Mouse (Mus musculus) forebrain, embryonic 14.5 days (tissue): Measurements from ENCODE around the gene Ms4a4c. TPM values are rescaled to one million over a fixed set of nuclear protein-coding genes. Genes with fewer than 3 reads are reported as not detected.

Source experiments
- ATAC-seq: fragments of 200-750 bp; cut with Nextera tagmentation; 2 replicates; pipeline ENCODE4 v1.8.0; 2017; ENCODE audit warnings: mild to moderate bottlenecking, moderate library complexity
- DNase-seq: peaks from one replicate; pipeline ENCODE4 v3.0.0-alpha.2; 2015; ENCODE audit warnings: low spot score
- H3K27ac ChIP-seq: fragments of 300-500 bp; sonication (generic); 2 replicates; pipeline ENCODE4 v1.5.1; 2014; ENCODE audit warnings: low read depth, mild to moderate bottlenecking, control low read depth, low read length, moderate library complexity
- H3K27me3 ChIP-seq: fragments of 300-500 bp; sonication (generic); replicated peaks from 2 replicates; pipeline ENCODE4 v1.6.1; 2014; ENCODE audit warnings: low read length, control low read depth, mixed read lengths; ENCODE audit not compliant: control insufficient read depth, insufficient read depth
- H3K36me3 ChIP-seq: fragments of 300-500 bp; sonication (generic); 2 replicates; pipeline ENCODE4 v1.6.1; 2014; ENCODE audit warnings: low read length, control low read depth; ENCODE audit not compliant: control insufficient read depth, insufficient read depth
- H3K4me1 ChIP-seq: fragments of 300-500 bp; sonication (generic); 2 replicates; pipeline ENCODE4 v1.6.1; 2014; ENCODE audit warnings: antibody characterized with exemption, low read length, control low read depth; ENCODE audit not compliant: control insufficient read depth, insufficient read depth
- H3K4me2 ChIP-seq: fragments of 300-500 bp; sonication (generic); 2 replicates; pipeline ENCODE4 v1.6.1; 2014; ENCODE audit warnings: mild to moderate bottlenecking, control low read depth, low read length
- H3K4me3 ChIP-seq: fragments of 300-500 bp; sonication (generic); 2 replicates; pipeline ENCODE4 v1.5.1; 2014; ENCODE audit warnings: low read depth, low read length, control low read depth
- H3K9ac ChIP-seq: fragments of 300-500 bp; sonication (generic); 2 replicates; pipeline ENCODE4 v1.6.1; 2014; ENCODE audit warnings: mild to moderate bottlenecking, low read length, control low read depth, moderate library complexity
- H3K9me3 ChIP-seq: fragments of 300-500 bp; sonication (generic); replicated peaks from 2 replicates; pipeline ENCODE4 v1.6.1; 2016; ENCODE audit warnings: low read length, control low read depth, mixed read lengths; ENCODE audit not compliant: control insufficient read depth
- WGBS: fragments of 180-500 bp; shearing (Covaris S2); extraction: QIAGEN DNeasy Blood & Tissue Kit; methylation state at CpG from one replicate; pipeline ENCODE4 v1.1.7; 2014; 5-methylcytosine and 5-hydroxymethylcytosine counted together
- polyA plus RNA-seq: library from polyadenylated mRNA; unstranded; fragments of >200 nt; fragmentation: Nextera tagmentation; extraction: Ambion mirVana; gene quantifications from 2 replicates; pipeline ENCODE4 v1.2.1, GENCODE M21; 2014

Gene Ms4a4c
- polyA plus RNA-seq: not detected in 2 replicates

DNA sequence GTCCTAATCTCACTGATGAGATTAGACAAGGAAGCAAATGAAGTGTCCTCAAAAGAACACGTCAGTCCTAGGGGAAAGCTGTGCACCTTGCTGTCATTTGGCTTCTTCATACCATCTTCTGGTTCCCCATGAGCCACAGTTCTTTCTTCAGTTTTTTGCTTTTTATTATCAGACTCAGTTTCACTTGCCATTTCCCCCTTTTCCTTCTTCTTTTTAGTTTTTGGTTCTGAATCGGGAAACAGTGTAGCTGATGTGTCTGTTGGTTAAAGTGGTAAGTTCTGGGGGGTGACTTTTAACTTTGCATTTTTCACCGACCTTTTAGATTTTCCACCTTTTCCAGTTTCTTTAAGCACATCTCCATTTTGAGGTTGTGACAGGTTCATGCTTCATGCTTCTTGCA is at the start of gene Ms4a4c:
Gene Ms4a4c, plus strand, starts transcription at position 244 of the 400 bp plus-strand sequence.
- Histone ChIP-seq H3K4me3 (no peak within 1 kb of the TSS), H3K27me3 (no peaks in the 10 kb centered on the region), H3K4me2 (no peak within 1 kb of the TSS), H3K9me3 (no peaks in the 10 kb centered on the region), H3K9ac (no peak within 1 kb of the TSS), H3K27ac (no peak within 1 kb of the TSS), H3K36me3 (no peaks in the 10 kb centered on the region), H3K4me1 (no peaks in the 10 kb centered on the region)
- DNase-seq (no peak), ATAC-seq (no peak)
- 84% methylated on average over 3 of the region's 3 CpGs for WGBS

GRCm38 (mm10) chr19:11355730-11356129 is 48.8 kb upstream of the Ms4a4c start:
- no peak overlapping the region for H3K9ac ChIP-seq
- H3K4me3 ChIP-seq: no peak overlapping the region
- no peaks in the 10 kb centered on the region for H3K9me3 ChIP-seq
- ATAC-seq (no peak), DNase-seq (no peak)
- no peaks in the 10 kb centered on the region for H3K4me1 ChIP-seq
- H3K4me2 ChIP-seq: no peak overlapping the region
- no peak overlapping the region for H3K27ac ChIP-seq
- 85% methylated on average over 7 of the region's 7 CpGs for WGBS
- no peaks in the 10 kb centered on the region for H3K27me3 ChIP-seq
- H3K36me3 ChIP-seq: no peaks in the 10 kb centered on the region

- no peak overlapping the region for H3K4me3 ChIP-seq
- 68% methylated on average over 3 of the region's 3 CpGs for WGBS
- H3K27ac ChIP-seq: no peak overlapping the region
- H3K9ac ChIP-seq: no peak overlapping the region
- no peaks in the 10 kb centered on the region for H3K9me3 ChIP-seq
- no peaks in the 10 kb centered on the region for H3K36me3 ChIP-seq
- no peaks in the 10 kb centered on the region for H3K27me3 ChIP-seq
- H3K4me2 ChIP-seq: no peak overlapping the region
- no peaks in the 10 kb centered on the region for H3K4me1 ChIP-seq
- no peak for ATAC-seq
- DNase-seq: no peak
Measured at GRCm38 (mm10) chr19:11360106-11360505, 44.5 kb upstream of the Ms4a4c start.

DNA sequence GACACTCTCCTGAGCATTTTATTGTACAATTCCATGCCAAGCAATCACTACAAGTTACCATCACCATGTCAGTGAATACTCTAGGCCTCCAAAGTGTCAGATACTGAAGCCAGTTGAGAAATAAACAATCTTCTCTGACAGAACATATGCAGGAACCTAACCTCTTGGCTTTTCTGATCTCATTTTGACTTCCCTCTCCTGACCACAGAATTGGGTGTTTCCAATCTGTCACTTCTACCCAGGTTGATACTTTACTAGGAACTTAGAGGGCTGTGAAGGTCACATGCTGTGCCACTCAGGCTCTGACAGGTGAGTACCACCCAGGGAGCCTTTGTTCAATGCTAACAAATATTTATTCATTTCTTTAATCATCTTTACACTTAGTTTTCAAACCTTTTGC is 42.6 kb upstream of the Ms4a4c start:
- Histone ChIP-seq H3K36me3 (no peaks in the 10 kb centered on the region), H3K4me1 (no peaks in the 10 kb centered on the region), H3K27ac (no peak overlapping the region), H3K4me3 (no peak overlapping the region), H3K9ac (no peak overlapping the region), H3K9me3 (no peaks in the 10 kb centered on the region), H3K27me3 (no peaks in the 10 kb centered on the region), H3K4me2 (no peak overlapping the region)
- DNase-seq: no peak
- no peak for ATAC-seq

DNA sequence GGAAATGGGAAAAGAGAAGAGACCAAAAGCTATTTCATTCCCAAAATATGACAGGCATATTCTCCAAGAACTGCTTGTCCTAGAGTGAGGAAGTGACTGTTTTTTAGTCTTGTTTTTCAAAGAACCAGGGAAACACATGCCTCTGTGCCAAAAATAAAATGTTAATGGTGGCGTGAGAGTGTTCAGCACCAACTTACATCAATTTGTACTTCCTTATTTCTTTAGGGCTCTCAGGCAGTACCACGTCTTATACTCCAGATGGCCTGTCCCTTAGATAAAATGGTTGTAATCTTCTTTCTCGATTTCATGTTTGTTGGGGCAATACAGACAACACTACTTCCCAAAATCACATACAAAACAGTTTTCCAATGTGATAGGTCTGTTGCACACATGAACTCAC is 36.3 kb upstream of the Ms4a4c start:
- Histone ChIP-seq H3K27me3 (no peaks in the 10 kb centered on the region), H3K36me3 (no peaks in the 10 kb centered on the region), H3K9me3 (no peaks in the 10 kb centered on the region), H3K4me1 (no peaks in the 10 kb centered on the region), H3K9ac (no peak overlapping the region), H3K4me2 (no peak overlapping the region), H3K4me3 (no peak overlapping the region), H3K27ac (no peak overlapping the region)
- ATAC-seq (no peak), DNase-seq (no peak)
- 74% methylated on average over 3 of the region's 3 CpGs for WGBS

DNA sequence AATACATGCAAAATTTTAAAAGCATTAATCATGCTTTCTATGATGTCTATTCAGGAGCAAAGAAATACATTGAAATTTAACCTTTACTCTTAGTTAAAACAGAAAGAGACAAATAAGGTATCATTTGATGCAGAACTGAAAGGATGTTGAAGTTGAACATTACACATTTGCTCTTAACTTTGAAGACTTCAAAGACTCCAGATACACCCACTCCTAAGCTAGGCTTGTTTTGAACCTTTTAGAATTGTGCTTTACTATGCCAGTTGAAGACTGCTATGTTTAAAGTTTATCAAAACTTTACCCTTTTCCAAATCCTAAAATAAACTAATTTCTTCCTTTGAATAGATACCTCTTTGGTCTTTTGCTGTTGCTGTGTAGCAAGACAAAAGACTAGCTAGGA is 33.4 kb upstream of the Ms4a4c start:
- DNase-seq: no peak

GRCm38 (mm10) chr19:11375273-11375672 is 29.3 kb upstream of the Ms4a4c start, which contains the start of gene Ms4a4a:
Gene Ms4a4a (plus strand): TSS chr19:11375523.
- no peak within 1 kb of the TSS for H3K27ac ChIP-seq
- H3K4me3 ChIP-seq: no peak within 1 kb of the TSS
- H3K4me1 ChIP-seq: no peaks in the 10 kb centered on the region
- H3K36me3 ChIP-seq: no peaks in the 10 kb centered on the region
- DNase-seq (no peak), ATAC-seq (no peak)
- H3K9ac ChIP-seq: no peak within 1 kb of the TSS
- 84% methylated on average over 2 of the region's 2 CpGs for WGBS
- H3K27me3 ChIP-seq: no peaks in the 10 kb centered on the region
- H3K9me3 ChIP-seq: no peaks in the 10 kb centered on the region
- no peak within 1 kb of the TSS for H3K4me2 ChIP-seq

More for the DNA sequence above, 33.4 kb upstream of the Ms4a4c start:
- H3K4me1 ChIP-seq: no peaks in the 10 kb centered on the region
- no peaks in the 10 kb centered on the region for H3K27me3 ChIP-seq
- no peak overlapping the region for H3K9ac ChIP-seq
- no peaks in the 10 kb centered on the region for H3K9me3 ChIP-seq
- no peak overlapping the region for H3K27ac ChIP-seq
- no peak overlapping the region for H3K4me3 ChIP-seq
- H3K36me3 ChIP-seq: no peaks in the 10 kb centered on the region
- no peak overlapping the region for H3K4me2 ChIP-seq
- no peak for ATAC-seq

- 79% methylated on average over 2 of the region's 2 CpGs for WGBS
Measured at GRCm38 (mm10) chr19:11376399-11376798, 28.2 kb upstream of the Ms4a4c start.

GRCm38 (mm10) chr19:11387109-11387508 is 17.5 kb upstream of the Ms4a4c start:
- no peak overlapping the region for H3K4me2 ChIP-seq
- no peak overlapping the region for H3K4me3 ChIP-seq
- no peak for ATAC-seq
- 76% methylated on average over 2 of the region's 2 CpGs for WGBS
- no peaks in the 10 kb centered on the region for H3K9me3 ChIP-seq
- no peaks in the 10 kb centered on the region for H3K36me3 ChIP-seq
- no peak overlapping the region for H3K9ac ChIP-seq
- H3K27me3 ChIP-seq: no peaks in the 10 kb centered on the region
- no peak overlapping the region for H3K27ac ChIP-seq
- H3K4me1 ChIP-seq: no peaks in the 10 kb centered on the region
- no peak for DNase-seq

More at GRCm38 (mm10) chr19:11376399-11376798, 28.2 kb upstream of the Ms4a4c start:
- DNase-seq (no peak), ATAC-seq (no peak)
- Histone ChIP-seq H3K27me3 (no peaks in the 10 kb centered on the region), H3K36me3 (no peaks in the 10 kb centered on the region), H3K27ac (no peak overlapping the region), H3K4me3 (no peak overlapping the region), H3K9me3 (no peaks in the 10 kb centered on the region), H3K4me1 (no peaks in the 10 kb centered on the region), H3K4me2 (no peak overlapping the region), H3K9ac (no peak overlapping the region)
